Mouse (Mus musculus): ENCODE data around the gene Ulk4.

Ulk4 gene

GRCm38 (mm10) chr9:121001681-121002540 is 275.1 kb downstream of the Ulk4 start:
- no peak for DNase-seq

- no peak for DNase-seq
Observed at GRCm38 (mm10) chr9:121000641-121001320, 276.2 kb downstream of the Ulk4 start.

DNA sequence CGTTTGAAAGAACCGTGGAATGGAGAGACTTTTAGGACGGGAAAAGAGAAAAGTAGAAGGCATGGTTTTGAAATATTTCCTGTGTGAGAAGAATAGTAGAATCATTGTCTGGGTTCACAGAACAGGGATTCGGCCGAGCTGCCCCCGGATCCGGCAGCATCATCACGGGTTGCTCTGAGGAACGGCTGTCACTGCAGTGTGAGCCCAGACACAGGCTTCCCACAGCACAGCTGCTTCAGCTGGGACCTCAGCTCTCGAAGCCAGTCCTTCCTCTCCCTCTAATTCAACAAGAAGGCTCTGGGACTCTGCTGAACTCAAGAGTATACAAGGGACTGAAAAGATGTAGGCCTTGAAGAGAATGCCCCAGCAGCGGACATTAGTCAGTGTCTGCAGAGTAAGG is 278.3 kb downstream of the Ulk4 start:
- DNase-seq, result no peak

- DNase-seq, result no peak
Observed at GRCm38 (mm10) chr9:120994223-120995155, 282.5 kb downstream of the Ulk4 start.

DNA sequence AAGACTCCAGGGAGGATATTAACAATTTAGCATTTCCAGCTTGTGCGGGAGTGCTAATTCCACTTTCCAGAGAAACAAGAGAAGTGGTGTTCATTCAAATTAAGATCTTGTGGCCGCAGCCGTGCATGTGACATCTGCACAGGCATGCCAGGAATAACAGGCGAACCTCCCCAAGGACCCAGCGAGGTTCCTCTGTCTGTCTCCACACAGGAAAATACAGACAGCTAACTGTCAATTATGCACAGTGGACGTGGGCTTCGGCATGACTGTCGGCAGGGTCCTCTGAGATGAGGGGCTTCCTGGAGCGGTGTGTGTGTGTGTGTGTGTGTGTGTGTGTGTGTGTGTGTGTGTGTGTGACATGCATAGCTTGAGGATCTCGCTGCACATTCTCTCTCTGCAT is 284.0 kb downstream of the Ulk4 start:
- DNase-seq, result no peak

DNA sequence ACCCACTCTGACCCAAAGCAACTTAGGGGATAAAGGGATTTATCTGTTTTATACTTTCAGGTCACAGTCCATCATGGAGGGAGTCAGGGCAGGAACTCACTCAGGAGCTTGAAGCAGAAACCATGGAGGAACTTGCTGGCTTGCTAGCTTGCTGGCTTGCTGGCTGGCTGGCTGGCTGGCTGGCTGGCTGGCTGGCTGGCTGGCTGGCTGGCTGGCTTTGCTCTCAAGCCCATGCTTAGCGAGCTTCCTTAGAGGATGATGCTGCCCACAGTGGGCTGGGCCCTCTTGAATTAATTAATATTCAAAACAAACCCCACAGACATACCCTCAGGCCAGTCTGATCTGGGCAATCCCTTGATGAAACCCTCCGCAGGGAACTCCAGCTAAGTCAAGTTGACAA is 285.2 kb downstream of the Ulk4 start:
- DNase-seq, result no peak

- DNase-seq, result no peak
Observed at GRCm38 (mm10) chr9:120989806-120990700, 286.9 kb downstream of the Ulk4 start.

- no peak for DNase-seq
Observed at GRCm38 (mm10) chr9:120988088-120988487, 288.9 kb downstream of the Ulk4 start.

- no peak for DNase-seq
Observed at GRCm38 (mm10) chr9:120986994-120987393, 290.0 kb downstream of the Ulk4 start.

DNA sequence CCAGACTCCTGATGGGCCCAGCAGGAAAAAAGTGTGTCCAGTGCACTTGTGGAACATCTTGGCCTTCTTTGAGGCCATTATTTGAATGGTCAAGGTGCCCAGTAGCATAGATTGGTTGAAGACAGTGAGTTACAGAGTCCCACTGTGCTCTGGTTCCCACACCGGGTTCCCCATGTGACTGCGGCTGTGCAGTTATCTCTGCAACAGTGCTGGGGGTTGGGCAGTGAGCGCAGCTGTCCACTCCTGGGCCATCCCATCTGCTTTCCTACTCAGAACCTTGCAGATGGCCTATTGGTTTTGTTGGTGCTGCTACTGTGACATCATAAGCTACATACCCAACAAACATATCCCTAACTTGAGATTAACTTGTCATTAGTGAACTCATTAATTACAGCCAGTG is 290.7 kb downstream of the Ulk4 start:
- no peak for DNase-seq

GRCm38 (mm10) chr9:120985524-120985923 is 291.5 kb downstream of the Ulk4 start:
- no peak for DNase-seq

GRCm38 (mm10) chr9:120985009-120985408 is 292.0 kb downstream of the Ulk4 start:
- DNase-seq, result no peak

GRCm38 (mm10) chr9:120984509-120984908 is 292.5 kb downstream of the Ulk4 start:
- no peak for DNase-seq

GRCm38 (mm10) chr9:120983849-120984248 is 293.1 kb downstream of the Ulk4 start:
- DNase-seq, result no peak

GRCm38 (mm10) chr9:120981777-120982176 is 295.2 kb downstream of the Ulk4 start:
- DNase-seq, result no peak

DNA sequence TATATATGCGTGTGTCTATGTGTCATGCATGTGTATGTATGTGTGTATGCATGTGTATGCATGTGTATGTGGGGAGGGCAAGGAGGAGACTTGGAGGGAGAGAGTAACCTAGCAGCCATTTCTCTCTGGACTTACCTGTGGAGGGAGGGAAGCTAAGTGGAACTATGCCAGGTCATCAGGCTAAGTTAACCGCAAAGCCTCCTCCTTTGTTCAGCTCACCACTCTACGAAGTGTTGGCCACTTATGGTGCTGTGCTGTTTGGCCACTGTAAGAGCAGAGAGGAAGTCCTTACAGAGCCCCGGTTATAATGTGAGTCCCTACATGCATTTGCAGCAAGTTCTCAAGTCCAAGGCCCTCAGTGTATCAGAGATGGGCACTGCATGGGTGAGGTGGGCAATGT is 300.1 kb downstream of the Ulk4 start:
- DNase-seq, result no peak

DNA sequence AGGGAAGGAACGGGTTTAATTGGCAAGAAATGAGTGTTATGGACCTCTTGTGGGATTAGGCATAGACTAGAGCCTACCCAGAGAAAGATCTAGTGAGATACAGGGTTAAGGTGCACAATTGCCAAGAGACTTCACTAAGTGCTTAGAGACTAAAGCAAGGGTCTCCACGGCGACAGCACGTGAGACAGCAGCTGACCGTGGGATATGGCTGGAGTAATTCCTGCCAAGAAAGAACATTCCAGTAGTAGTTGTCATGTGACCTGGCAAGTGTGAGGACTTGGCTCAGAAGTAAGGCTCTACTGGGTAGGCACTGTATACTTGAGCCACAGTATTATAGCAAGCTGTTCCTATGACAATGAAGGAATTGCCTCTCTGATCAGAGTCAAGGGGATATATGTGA is 300.8 kb downstream of the Ulk4 start:
- DNase-seq, result no peak

DNA sequence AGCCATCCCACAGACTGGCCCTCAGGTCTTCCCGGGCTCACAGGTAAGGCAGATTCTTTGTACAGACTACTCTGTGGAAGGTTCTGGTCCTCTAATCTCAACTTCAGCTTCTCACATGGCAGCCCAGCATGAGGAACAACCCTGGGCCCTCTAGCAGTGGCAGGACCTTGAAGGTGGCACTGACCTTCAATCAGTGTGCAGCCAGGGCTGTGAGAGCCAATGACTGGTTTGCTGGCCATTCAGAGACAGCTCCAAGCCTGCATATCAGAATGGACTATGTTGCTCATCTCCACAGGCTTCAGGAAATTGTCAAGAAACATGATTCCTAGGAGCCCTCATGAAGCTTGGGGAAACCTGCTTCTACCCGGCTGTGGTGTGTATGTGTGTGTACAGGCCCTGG is 302.8 kb downstream of the Ulk4 start:
- DNase-seq, result no peak

DNA sequence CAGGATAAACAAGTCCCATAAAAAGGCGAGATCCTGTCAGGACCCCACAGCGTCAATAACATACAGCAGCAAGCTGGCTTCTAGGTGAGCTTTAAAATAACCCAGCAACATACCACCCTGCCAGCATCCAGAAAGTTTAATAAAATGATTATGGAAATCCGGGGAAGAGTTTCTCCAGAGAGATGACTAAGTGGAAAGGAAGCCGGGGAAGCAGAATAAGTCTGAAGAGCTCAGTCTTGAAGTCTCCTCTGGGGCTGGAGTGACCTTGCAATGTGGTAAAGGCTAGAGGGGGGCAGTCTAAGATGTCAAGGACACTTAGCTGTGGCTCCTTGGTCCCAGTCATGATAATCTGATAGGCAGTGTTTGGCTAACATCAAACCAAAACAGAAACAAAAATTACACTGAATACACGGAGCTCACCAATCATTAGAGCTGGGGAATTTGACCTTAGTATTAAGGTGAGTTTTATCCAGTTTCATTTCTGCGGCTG is 303.9 kb downstream of the Ulk4 start:
- no peak for DNase-seq

DNA sequence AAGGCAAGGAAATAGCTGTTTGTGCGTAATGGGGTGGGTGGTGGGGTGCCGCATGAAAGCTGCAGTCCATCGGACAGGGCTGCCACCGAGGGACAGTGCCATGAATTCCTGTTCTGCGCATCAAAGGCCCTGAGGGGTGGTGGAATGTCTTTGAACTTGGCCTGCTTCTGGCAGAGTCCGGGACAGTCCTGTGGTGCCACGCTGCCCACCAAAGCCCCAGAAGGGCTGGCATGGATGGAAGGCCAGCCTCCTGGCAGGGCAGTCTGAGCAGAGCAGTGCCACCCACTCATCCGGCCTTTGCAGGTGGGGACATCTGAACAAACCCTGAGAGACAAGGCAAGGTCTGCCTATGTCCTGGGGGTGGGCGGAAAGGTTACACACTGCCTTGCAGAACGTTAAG is 312.0 kb downstream of the Ulk4 start:
- DNase-seq, result no peak

DNA sequence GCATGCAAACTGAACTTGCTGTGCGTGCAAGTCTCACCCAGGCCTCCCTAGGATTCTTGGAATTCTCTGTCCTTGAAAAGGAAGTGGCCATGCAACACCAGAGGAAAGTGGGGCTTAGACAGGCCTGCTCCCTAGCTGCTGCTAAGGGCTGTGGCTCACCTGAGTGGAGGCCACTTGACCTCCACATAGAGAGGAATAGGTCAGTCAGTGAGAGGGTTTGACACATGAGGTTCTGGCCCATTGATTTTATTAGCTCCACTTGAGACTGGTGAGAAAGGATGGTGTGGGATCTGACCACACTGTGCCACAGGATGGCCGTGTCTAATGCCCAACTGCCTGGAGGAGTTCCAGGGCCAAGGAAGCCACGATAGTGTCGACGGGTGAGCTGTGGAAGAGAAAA is 312.8 kb downstream of the Ulk4 start:
- DNase-seq, result no peak

DNA sequence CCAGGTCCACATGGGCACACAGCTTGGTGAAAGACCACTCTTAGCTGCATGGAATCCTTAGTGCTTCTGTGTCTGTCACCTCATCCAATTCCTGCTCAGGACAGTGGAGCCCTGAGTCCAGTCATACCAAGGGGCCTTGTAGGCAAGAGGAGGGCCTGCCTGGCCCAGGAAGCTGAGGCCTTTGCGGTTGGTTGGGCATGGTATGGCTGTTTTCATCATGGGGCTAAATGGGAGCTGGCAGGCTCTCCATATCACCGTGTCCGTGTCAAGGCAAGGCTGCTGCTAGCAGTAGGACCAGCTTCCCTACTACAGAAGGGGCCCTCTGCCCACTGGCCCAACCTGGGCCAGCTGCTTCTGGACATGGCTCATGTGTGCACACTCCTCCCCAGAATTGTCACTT is 313.3 kb downstream of the Ulk4 start:
- no peak for DNase-seq

Data from cerebellum, adult 9-10 months (tissue).